ENCODE assay signal across 7 mouse cellular contexts in genomic region chr4:120223805-120224204, GRCm38 (mm10).
DNase-seq lines count a peak whose midpoint lies in the region.

No protein-coding gene starts in this region.

- DNase-seq in left cerebral cortex, postnatal 4 days, result peak; percentile 79
- no peak for DNase-seq in left cerebral cortex, adult 11 months (ENCODE audit: low spot score)
- peak; percentile 37 to 56 for DNase-seq in cerebellum, postnatal 36 days
- peak; percentile 44 for DNase-seq in heart, postnatal 4 days
- DNase-seq in skeletal muscle tissue, adult 2 months (ENCODE audit: low read depth, low spot score), result peak; percentile 89
- no peak for DNase-seq in thymus, postnatal 36 days
- DNase-seq in spleen, postnatal 4 days (ENCODE audit: low spot score in 2 of 2), result no peak

- intact Hi-C loops in left cerebral cortex, postnatal 4 days (cut with DNase I), result no loop called here

Comparison
In these comparisons a context has a peak if more than half of its experiments do, and no peak if none do; other contexts are left out.
1. DNase-seq: peak in left cerebral cortex, postnatal 4 days (single experiment), cerebellum, postnatal 36 days (2 of 2), heart, postnatal 4 days (single experiment) and skeletal muscle tissue, adult 2 months (single experiment); none in left cerebral cortex, adult 11 months (single experiment), thymus, postnatal 36 days (0 of 2) and spleen, postnatal 4 days (0 of 2).